Mouse (Mus musculus): ENCODE data around the gene Sdhd. TPM values are rescaled to one million over a fixed set of nuclear protein-coding genes. Genes with fewer than 3 reads are reported as not detected.
"Not testable (repeated sequence)": the region's sequence is repeated elsewhere in the genome, so short reads cannot be mapped to it uniquely, and the experiment has no call there.

Gene Sdhd
- total RNA-seq (2018; cell fraction: chromatin; rRNA removed): 10 to 100 TPM in 16 of 26 experiments, 1 to 10 TPM in 10; 2.5 to 28.4 (median 11.9) TPM
- 100 to 1,000 TPM; 120 to 179 (median 146) TPM for total RNA-seq (2018; cell fraction: cytosol; rRNA removed)
- total RNA-seq (2018; cell fraction: nucleus; rRNA removed): 10 to 100 TPM; 19.4 to 75.3 (median 44.1) TPM
- polyA plus RNA-seq (2018): 84.1 to 152 TPM (median 148 TPM) in 3 replicates

GRCm38 (mm10) chr9:50603189-50603997 lies at the start of gene Sdhd, which contains the start of gene Timm8b:
Sdhd (minus strand) TSS chr9:50603812.
Timm8b (plus strand) TSS chr9:50603910.
- peaks cover 40% of the 10 kb centered on the region for H3K36me3 ChIP-seq (ENCODE audit: inconsistent target)
- 1% methylated on average over 48 of the region's 48 CpGs for WGBS (ENCODE audit: missing documents)
- H3K27ac ChIP-seq: peak within 1 kb of the TSS; percentile 71
- peak within 1 kb of the TSS; percentile 98 for H3K4me3 ChIP-seq (ENCODE audit: inconsistent target)
- H3K79me2 ChIP-seq (ENCODE audit: inconsistent target): peaks cover 67% of the 10 kb centered on the region

- Histone ChIP-seq H3K79me2 (ENCODE audit: inconsistent target) (no peaks in the 10 kb centered on the region), H3K36me3 (ENCODE audit: inconsistent target) (peaks cover 72% of the 10 kb centered on the region; the same call in 1 of the 2 replicates), H3K4me3 (ENCODE audit: inconsistent target) (no peak overlapping the region), H3K27ac (no peak overlapping the region)
- 93% methylated on average over 10 of the region's 10 CpGs for WGBS (ENCODE audit: missing documents)
These were observed 46.9 kb upstream of the Sdhd start for GRCm38 (mm10) chr9:50650503-50650902.

DNA sequence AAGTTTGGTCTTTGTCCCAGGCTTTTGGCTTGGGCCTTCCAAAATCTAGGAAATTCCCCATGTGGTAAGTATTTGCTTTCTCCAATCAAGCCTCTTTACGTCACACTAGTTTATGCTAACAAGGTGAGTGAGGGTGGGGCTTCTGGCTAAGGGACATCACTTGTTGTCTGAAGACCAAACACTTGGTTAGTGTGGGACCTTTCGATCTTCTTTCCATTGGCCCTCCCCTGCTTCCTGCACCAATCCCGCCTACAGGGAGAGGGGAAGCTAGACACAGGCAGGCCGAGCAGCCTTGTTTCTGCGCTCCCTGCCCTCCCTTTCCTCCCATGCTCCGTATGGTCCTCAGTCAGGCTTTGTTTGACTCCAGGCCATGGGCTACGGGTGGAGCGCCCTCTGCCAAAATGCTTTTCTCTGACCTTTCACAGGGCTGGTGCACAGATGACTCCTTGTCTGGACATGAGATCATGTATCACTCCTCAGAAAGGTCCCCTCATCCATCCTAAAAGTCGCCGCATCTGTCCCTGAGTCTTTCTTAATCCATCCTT lies 43.3 kb upstream of the Sdhd start:
- no peaks in the 10 kb centered on the region for H3K79me2 ChIP-seq (ENCODE audit: inconsistent target)
- whole genome bisulfite sequencing (ENCODE audit: missing documents): 93% methylated on average over 10 of the region's 10 CpGs
- no peak overlapping the region for H3K4me3 ChIP-seq (ENCODE audit: inconsistent target)
- H3K27ac ChIP-seq: no peak overlapping the region
- peaks cover 90% of the 10 kb centered on the region for H3K36me3 ChIP-seq (ENCODE audit: inconsistent target)

- Histone ChIP-seq H3K27ac (no peak overlapping the region), H3K79me2 (ENCODE audit: inconsistent target) (no peaks in the 10 kb centered on the region), H3K36me3 (ENCODE audit: inconsistent target) (peaks cover 34% of the 10 kb centered on the region), H3K4me3 (ENCODE audit: inconsistent target) (no peak overlapping the region)
- WGBS (ENCODE audit: missing documents): 95% methylated on average over 11 of the region's 11 CpGs
These were observed 30.7 kb upstream of the Sdhd start for GRCm38 (mm10) chr9:50634270-50634669.

DNA sequence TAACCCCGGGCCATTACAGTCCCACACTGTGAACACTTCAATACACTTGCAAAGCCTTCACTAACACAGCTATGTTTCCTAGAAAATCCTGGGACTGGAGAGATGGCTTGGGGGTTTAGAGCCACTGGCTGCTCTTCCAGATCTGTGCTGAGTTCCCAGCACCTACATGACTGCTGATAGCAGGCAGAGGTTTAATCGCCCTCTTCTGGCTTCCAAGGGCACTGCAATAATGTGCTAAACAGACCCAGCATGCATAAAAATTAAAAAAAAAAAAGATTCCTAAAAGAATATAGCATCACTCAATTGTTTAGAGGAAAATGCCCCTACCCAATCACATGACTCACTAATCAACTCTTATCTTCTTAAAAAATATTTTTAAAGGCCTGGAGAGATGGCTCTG lies 29.4 kb upstream of the Sdhd start:
- H3K36me3 ChIP-seq (ENCODE audit: inconsistent target): peaks cover 24% of the 10 kb centered on the region
- 78% methylated on average over 2 of the region's 2 CpGs for WGBS (ENCODE audit: missing documents)
- no peaks in the 10 kb centered on the region for H3K79me2 ChIP-seq (ENCODE audit: inconsistent target)

DNA sequence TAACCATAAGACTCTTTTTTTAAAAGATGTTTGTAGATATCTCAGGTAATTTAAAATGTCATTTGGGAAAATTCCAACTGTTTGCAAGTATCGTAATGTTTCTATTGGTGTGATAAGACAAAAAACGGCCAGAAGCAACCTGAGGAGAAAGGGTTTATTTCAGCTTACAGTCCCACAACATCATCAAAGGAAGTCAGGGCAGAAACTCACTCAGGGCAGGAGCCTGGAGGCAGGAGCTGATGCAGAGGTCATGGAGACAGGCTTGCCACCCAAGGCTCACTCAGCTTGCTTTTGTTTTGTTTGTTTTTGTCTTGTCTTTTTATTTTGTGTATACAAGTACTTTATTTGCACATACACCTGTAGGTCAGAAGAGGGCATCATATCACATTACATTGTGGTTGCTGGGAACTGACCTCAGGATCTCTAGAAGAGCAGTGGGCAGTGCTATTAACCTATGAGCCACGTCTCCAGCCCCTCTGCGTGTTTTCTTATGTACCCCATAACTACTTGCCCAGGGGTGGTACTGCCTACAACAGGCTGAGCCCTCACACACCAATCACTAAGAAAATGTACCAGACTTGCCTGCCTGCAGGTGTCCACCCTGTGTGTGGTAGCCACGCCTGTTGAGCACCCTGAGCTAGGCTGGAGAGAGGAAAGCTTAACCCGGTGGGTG lies 28.5 kb upstream of the Sdhd start:
- Histone ChIP-seq H3K27ac (no peak overlapping the region), H3K4me3 (ENCODE audit: inconsistent target) (no peak overlapping the region), H3K79me2 (ENCODE audit: inconsistent target) (no peaks in the 10 kb centered on the region), H3K36me3 (ENCODE audit: inconsistent target) (peaks cover 17% of the 10 kb centered on the region)
- 87% methylated on average over 6 of the region's 6 CpGs for WGBS (ENCODE audit: missing documents)

More for the DNA sequence above, 29.4 kb upstream of the Sdhd start:
- Histone ChIP-seq H3K27ac (no peak overlapping the region), H3K4me3 (ENCODE audit: inconsistent target) (no peak overlapping the region)

DNA sequence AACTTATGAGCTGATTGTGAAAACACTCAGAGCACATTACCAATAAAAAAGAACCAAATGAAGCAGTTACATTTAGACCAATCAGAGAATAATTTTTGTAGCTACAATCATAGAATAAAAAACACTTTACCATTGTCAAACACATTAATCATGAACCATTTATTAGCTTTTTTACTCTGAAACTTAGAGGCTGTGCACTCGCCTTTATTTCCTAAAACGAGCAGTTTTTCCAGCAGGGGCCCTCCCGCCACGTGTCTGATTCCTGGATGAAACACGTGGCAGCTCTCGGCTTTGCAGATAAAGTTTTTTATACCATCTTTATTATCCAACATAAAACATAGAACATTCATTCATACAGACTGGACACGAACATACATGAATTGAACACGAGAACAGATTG lies 27.3 kb upstream of the Sdhd start:
- H3K4me3 ChIP-seq (ENCODE audit: inconsistent target); H3K79me2 ChIP-seq (ENCODE audit: inconsistent target); H3K27ac ChIP-seq; H3K36me3 ChIP-seq (ENCODE audit: inconsistent target): not testable (repeated sequence)
- no CpG with 5 or more reads among the region's 8 CpGs for WGBS (ENCODE audit: missing documents)

DNA sequence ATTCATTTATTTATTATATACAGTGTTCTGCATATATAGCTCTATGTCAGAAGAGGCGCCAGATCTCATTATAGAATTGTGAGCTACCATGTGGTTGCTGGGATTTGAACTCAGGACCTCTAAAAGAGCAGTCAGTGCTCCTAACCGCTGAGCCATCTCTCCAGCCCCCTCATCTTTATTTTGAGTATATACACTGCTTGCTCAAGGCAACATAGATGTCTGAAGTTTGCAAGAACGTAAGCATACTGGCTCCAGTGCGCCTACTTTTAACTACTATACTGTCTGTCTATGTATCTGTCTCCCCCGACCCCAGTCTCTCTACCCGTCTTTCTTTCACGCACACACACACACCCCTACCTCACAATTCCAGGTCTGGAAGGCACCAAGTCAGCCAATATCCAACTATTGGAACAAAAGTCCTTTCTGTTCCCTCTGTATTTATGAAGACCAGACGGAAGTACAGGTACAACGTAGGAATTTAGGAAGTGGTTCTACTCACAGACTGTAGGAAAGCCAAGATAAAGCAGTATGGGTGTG lies 14.2 kb upstream of the Sdhd start:
- no peak overlapping the region for H3K27ac ChIP-seq
- peak overlapping the region; percentile 76 for H3K4me3 ChIP-seq (ENCODE audit: inconsistent target)
- WGBS (ENCODE audit: missing documents): 62% methylated on average over 9 of the region's 9 CpGs
- peaks cover 14% of the 10 kb centered on the region; the same call in 1 of the 2 replicates for H3K36me3 ChIP-seq (ENCODE audit: inconsistent target)
- peaks cover 38% of the 10 kb centered on the region for H3K79me2 ChIP-seq (ENCODE audit: inconsistent target)

DNA sequence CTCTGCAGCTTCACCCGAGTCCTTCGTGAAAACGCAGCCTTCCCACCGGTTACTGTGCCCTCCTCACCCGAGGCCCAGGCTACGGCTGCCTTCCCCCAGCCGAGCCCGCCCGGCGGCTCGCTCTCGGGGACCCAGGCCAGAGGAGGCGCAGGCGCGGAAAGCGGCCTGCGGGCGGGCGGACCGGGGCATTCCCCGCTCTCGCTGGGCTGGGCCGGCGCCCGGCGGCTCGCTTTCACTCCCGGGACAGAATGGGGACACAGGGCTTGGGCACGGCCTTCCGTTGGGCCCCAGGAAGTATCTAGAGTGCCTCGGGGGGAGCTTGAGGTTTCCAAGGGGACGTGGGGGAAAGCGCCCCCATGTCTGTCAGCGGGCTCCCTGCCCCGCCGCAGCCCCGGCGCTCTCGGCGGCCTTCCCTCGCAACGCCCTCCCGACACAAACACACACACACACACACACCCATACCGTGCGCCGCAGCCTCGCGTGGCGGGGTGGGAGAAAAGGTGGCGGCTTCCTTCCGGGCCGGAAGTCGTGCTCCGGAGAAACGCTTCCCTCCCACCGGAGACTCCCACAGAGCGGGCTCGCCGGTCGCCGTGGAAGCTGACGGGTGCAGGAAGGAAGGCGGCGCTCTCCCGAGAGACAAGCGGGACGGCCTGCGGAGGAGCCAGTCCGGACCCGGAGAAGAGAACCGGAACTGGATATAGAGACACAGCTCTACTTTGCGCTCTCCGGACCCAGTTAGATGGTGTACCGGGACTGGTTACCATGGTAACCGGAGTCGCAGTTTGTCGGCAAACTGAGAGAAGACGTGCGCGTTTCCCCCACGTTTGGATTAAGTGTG lies 13.4 kb upstream of the Sdhd start, which contains the start of the genes Pih1d2 and Nkapd1:
Gene Pih1d2 (plus strand): TSS at position 556 of the 838 bp plus-strand sequence.
Gene Nkapd1 (minus strand): TSS at position 699 of the 838 bp plus-strand sequence.
- Histone ChIP-seq H3K27ac (peak within 1 kb of the TSS; percentile 60), H3K4me3 (ENCODE audit: inconsistent target) (peak within 1 kb of the TSS; percentile 76), H3K36me3 (ENCODE audit: inconsistent target) (peaks cover 19% of the 10 kb centered on the region), H3K79me2 (ENCODE audit: inconsistent target) (peaks cover 41% of the 10 kb centered on the region)
- under 1% methylated on average over 66 of the region's 81 CpGs for WGBS (ENCODE audit: missing documents)

DNA sequence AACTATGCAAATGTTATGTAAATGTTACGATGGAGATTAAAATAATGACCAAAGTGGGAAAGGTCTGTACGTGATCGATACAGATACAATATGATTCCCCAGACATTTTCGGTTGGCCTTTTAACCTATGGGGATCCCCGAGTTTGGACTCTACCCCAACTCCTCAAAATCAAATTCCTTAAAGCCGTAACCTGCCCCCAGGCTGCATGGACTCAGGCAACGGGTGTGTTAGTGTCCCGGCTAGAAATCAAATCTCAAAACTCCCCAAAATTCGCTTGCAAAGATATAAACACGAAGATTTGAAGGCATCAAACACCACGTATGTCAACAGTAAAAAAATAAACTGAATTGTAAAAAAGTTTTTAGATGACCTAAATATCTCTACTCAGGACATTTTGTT lies 12.5 kb upstream of the Sdhd start:
- Histone ChIP-seq H3K4me3 (ENCODE audit: inconsistent target) (peak overlapping the region; percentile 76), H3K36me3 (ENCODE audit: inconsistent target) (peaks cover 26% of the 10 kb centered on the region), H3K27ac (no peak overlapping the region), H3K79me2 (ENCODE audit: inconsistent target) (peaks cover 44% of the 10 kb centered on the region)
- 45% methylated on average over 10 of the region's 11 CpGs for WGBS (ENCODE audit: missing documents)

GRCm38 (mm10) chr9:50612115-50612514 lies 8.5 kb upstream of the Sdhd start:
- 90% methylated on average over 4 of the region's 4 CpGs for WGBS (ENCODE audit: missing documents)
- H3K4me3 ChIP-seq (ENCODE audit: inconsistent target): no peak overlapping the region
- H3K36me3 ChIP-seq (ENCODE audit: inconsistent target): peaks cover 65% of the 10 kb centered on the region
- H3K27ac ChIP-seq: no peak overlapping the region
- H3K79me2 ChIP-seq (ENCODE audit: inconsistent target): peaks cover 53% of the 10 kb centered on the region

- H3K79me2 ChIP-seq (ENCODE audit: inconsistent target): peaks cover 61% of the 10 kb centered on the region
- WGBS (ENCODE audit: missing documents): 3% methylated on average over 6 of the region's 6 CpGs
- H3K36me3 ChIP-seq (ENCODE audit: inconsistent target): peaks cover 40% of the 10 kb centered on the region
- peak overlapping the region; percentile 98 for H3K4me3 ChIP-seq (ENCODE audit: inconsistent target)
- peak overlapping the region; percentile 71 for H3K27ac ChIP-seq
These were observed 726 bp upstream of the Sdhd start for GRCm38 (mm10) chr9:50604338-50604737.

DNA sequence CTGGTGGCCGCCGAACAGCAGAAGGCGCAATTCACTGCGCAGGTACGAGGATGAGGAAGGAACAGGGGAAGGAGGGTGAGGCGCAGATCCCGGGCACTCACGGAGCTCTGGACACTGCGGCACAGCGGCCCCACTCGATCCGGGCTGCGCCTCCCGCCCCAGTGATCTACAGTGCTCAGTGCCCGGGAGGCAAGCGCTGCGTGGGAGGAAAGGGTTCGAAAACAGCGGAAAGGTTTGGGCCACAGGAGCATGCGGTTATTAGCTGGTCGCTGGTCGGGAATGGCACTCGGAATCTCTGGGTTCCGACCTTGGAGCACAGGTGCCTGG lies 349 bp upstream of the Sdhd start:
- H3K27ac ChIP-seq: peak overlapping the region; percentile 71
- peaks cover 65% of the 10 kb centered on the region for H3K79me2 ChIP-seq (ENCODE audit: inconsistent target)
- H3K36me3 ChIP-seq (ENCODE audit: inconsistent target): peaks cover 40% of the 10 kb centered on the region
- peak overlapping the region; percentile 98 for H3K4me3 ChIP-seq (ENCODE audit: inconsistent target)
- 3% methylated on average over 22 of the region's 24 CpGs for WGBS (ENCODE audit: missing documents)
